Mouse (Mus musculus) erythroid progenitor cell, adult 5-6 weeks (primary cell): ENCODE results near the gene Arhgef2. TPM values are rescaled to one million over a fixed set of nuclear protein-coding genes. Genes with fewer than 3 reads are reported as not detected.

Experiments used
- ATAC-seq: replicated peaks from 2 replicates; pipeline ENCODE4 v1.8.0; 2016; ENCODE audit warnings: moderate number of reproducible peaks, mild to moderate bottlenecking, moderate TSS enrichment, inconsistent platforms; ENCODE audit not compliant: poor library complexity, low FRiP score, severe bottlenecking
- total RNA-seq, 2 experiments: library from RNA; stranded (forward) in 1 of 2; stranded (reverse) in 1 of 2; fragments of 150-400 nt in 1 of 2; fragments of 186-747, 209-891 nt in 1 of 2; gene quantifications; 2 replicates each; pipeline versions ENCODE4 v1.2.3 to v1.2.4; 2015 to 2017; ENCODE audit warnings: low replicate concordance in 2 of 2

Arhgef2 gene
- total RNA-seq, 2 experiments from 2014 or later, result 12.7 to 23.9 TPM

GRCm38 (mm10) chr3:88633056-88633455, 27.3 kb downstream of the Arhgef2 start:
- no peak for ATAC-seq

GRCm38 (mm10) chr3:88635506-88636275, 29.9 kb downstream of the Arhgef2 start:
- ATAC-seq, result no peak

- no peak for ATAC-seq
These were observed 30.8 kb downstream of the Arhgef2 start for GRCm38 (mm10) chr3:88636555-88636986.

GRCm38 (mm10) chr3:88637134-88637533, 31.4 kb downstream of the Arhgef2 start:
- no peak for ATAC-seq

- no peak for ATAC-seq
These were observed 33.5 kb downstream of the Arhgef2 start for GRCm38 (mm10) chr3:88639239-88639638.

- ATAC-seq, result peak; percentile 70; the same call in 1 of the 2 replicates
These were observed 34.9 kb downstream of the Arhgef2 start for GRCm38 (mm10) chr3:88640676-88641075.

GRCm38 (mm10) chr3:88643078-88643477, 37.3 kb downstream of the Arhgef2 start:
- ATAC-seq, result no peak

- ATAC-seq, result no peak
These were observed 40.2 kb downstream of the Arhgef2 start for GRCm38 (mm10) chr3:88645937-88646336.

- ATAC-seq, result no peak
These were observed 40.7 kb downstream of the Arhgef2 start for GRCm38 (mm10) chr3:88646426-88646995.

GRCm38 (mm10) chr3:88647076-88647475, 41.3 kb downstream of the Arhgef2 start:
- ATAC-seq, result no peak

- no peak for ATAC-seq
These were observed 42.1 kb downstream of the Arhgef2 start for GRCm38 (mm10) chr3:88647779-88648413.

GRCm38 (mm10) chr3:88648452-88649168, 42.8 kb downstream of the Arhgef2 start:
- no peak for ATAC-seq

- no peak for ATAC-seq
These were observed 43.4 kb downstream of the Arhgef2 start for GRCm38 (mm10) chr3:88649186-88649585.

GRCm38 (mm10) chr3:88649967-88650366, 44.2 kb downstream of the Arhgef2 start:
- no peak for ATAC-seq

GRCm38 (mm10) chr3:88650713-88651504, 45.1 kb downstream of the Arhgef2 start:
- ATAC-seq, result no peak

- ATAC-seq, result no peak
These were observed 46.2 kb downstream of the Arhgef2 start for GRCm38 (mm10) chr3:88651669-88652618.

GRCm38 (mm10) chr3:88652846-88653515, 47.2 kb downstream of the Arhgef2 start, which contains the start of gene Rxfp4:
Rxfp4 (minus strand) TSS chr3:88653142.
- no peak for ATAC-seq
